Mouse (Mus musculus) neural tube, embryonic 11.5 days (tissue): Measurements from ENCODE around the gene Usp2. TPM values are rescaled to one million over a fixed set of nuclear protein-coding genes. Genes with fewer than 3 reads are reported as not detected.

ENCODE experiments used
- ATAC-seq: fragments of 200-750 bp; cut with Nextera tagmentation; 2 replicates; pipeline ENCODE4 v1.8.0; 2017; ENCODE audit warnings: moderate number of reproducible peaks, mild to moderate bottlenecking, moderate TSS enrichment, moderate library complexity; ENCODE audit not compliant: insufficient read depth, low FRiP score, low TSS enrichment
- DNase-seq: peaks from one replicate; pipeline ENCODE4 v3.0.0-alpha.2; 2015; ENCODE audit warnings: low spot score
- H3K27ac ChIP-seq: fragments of 300-500 bp; sonication (generic); 2 replicates; pipeline ENCODE4 v1.5.1; 2014; ENCODE audit warnings: low read depth, mild to moderate bottlenecking, low read length
- H3K27me3 ChIP-seq: fragments of 300-500 bp; sonication (generic); 2 replicates; pipeline ENCODE4 v1.6.1; 2014; ENCODE audit warnings: mild to moderate bottlenecking, low read length, mixed read lengths; ENCODE audit not compliant: control insufficient read depth, insufficient read depth
- H3K36me3 ChIP-seq: fragments of 300-500 bp; sonication (generic); 2 replicates; pipeline ENCODE4 v1.6.1; 2014; ENCODE audit warnings: mild to moderate bottlenecking, low read length, moderate library complexity, mixed read lengths; ENCODE audit not compliant: control insufficient read depth, insufficient read depth
- H3K4me1 ChIP-seq: fragments of 300-500 bp; sonication (generic); 2 replicates; pipeline ENCODE4 v1.6.1; 2014; ENCODE audit warnings: low read length, mixed read lengths; ENCODE audit not compliant: control insufficient read depth, insufficient read depth
- H3K4me2 ChIP-seq: fragments of 300-500 bp; sonication (generic); 2 replicates; pipeline ENCODE4 v1.6.1; 2014; ENCODE audit warnings: low read depth, mild to moderate bottlenecking, moderate library complexity
- H3K4me3 ChIP-seq: fragments of 300-500 bp; sonication (generic); 2 replicates; pipeline ENCODE4 v1.5.1; 2014; ENCODE audit warnings: low read depth, low read length
- H3K9ac ChIP-seq: fragments of 300-500 bp; sonication (generic); 2 replicates; pipeline ENCODE4 v1.6.1; 2014; ENCODE audit warnings: mild to moderate bottlenecking, low read length
- H3K9me3 ChIP-seq: fragments of 300-500 bp; sonication (generic); 2 replicates; pipeline ENCODE4 v1.6.1; 2016; ENCODE audit warnings: low read length; ENCODE audit not compliant: control insufficient read depth
- WGBS: fragments of 180-500 bp; shearing (Covaris S2); extraction: QIAGEN DNeasy Blood & Tissue Kit; methylation state at CpG from one replicate; pipeline ENCODE4 v1.1.7; 2014; 5-methylcytosine and 5-hydroxymethylcytosine counted together
- polyA plus RNA-seq: library from polyadenylated mRNA; unstranded; fragments of >200 nt; fragmentation: Nextera tagmentation; extraction: Ambion mirVana; gene quantifications from 2 replicates; pipeline ENCODE4 v1.2.1, GENCODE M21; 2014

Gene Usp2
- polyA plus RNA-seq, 1 experiment from 2014 or later, result 10.5 TPM

DNA sequence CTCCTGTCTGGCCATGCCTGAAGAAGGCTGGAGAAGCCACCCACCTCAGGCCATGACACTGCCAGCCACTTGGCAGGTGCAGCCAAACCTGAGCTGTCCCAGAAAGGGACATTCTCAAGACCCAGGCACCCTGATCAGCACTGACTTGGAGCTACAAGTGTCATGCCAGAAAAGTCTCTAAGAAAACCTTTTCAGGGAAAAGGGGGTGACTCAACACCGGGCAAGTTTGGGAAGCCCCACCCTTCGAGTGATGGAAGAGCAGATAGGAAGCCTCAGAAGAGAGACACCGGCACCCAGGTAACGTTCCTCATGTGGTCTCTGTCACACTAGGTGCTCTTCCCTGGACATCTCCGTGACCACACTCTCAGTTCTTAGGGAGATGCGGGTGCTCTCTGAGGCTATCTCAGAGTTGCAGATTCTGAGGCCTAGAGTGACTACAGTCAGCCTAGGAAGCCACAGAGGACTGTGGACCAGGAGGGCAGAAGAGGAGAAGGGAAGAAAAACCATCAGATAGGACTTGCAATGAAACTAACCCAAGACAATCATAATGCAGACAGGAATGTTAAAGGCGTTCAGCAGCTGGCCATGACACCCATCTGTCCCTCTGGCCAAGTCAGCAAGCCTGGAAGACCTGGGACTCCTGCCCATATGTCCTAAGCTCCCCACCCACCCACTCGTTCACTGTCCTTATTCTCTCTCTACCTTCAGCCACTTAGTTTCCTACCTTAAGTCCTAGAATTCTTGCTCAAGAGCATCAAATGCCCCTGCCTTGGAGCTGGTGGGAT is 17.2 kb upstream of the Usp2 start:
- no peak for ATAC-seq
- Histone ChIP-seq H3K27me3 (peaks cover 6% of the 10 kb centered on the region), H3K4me1 (no peaks in the 10 kb centered on the region), H3K36me3 (no peaks in the 10 kb centered on the region), H3K27ac (no peak overlapping the region), H3K4me2 (no peak overlapping the region), H3K9me3 (no peaks in the 10 kb centered on the region), H3K9ac (no peak overlapping the region), H3K4me3 (no peak overlapping the region)
- no peak for DNase-seq
- 88% methylated on average over 8 of the region's 8 CpGs for WGBS

DNA sequence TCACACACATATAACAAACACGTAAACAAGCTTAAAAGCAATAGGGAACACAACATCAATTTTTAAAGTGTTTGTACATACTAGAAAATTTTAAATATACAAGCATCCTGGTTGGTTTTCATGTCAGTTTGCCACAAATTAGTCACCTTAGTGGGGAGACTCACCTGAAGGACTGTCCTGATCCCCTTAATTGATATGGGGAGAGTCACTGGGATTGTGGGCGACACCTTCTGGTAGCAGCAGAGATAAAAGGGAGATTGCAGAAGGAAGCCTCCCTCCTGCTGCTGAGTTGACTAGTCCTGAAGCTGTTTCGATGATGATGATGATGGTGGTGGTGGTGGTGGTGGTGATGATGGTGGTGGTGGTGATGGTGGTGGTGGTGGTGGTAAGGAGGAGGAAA is 14.0 kb upstream of the Usp2 start:
- no peak for DNase-seq
- H3K4me1 ChIP-seq, result no peaks in the 10 kb centered on the region
- 68% methylated on average over 3 of the region's 3 CpGs for WGBS
- no peak for ATAC-seq
- no peak overlapping the region for H3K9ac ChIP-seq
- no peak overlapping the region for H3K27ac ChIP-seq
- no peaks in the 10 kb centered on the region for H3K9me3 ChIP-seq
- H3K4me3 ChIP-seq, result no peak overlapping the region
- H3K4me2 ChIP-seq, result no peak overlapping the region
- H3K36me3 ChIP-seq, result no peaks in the 10 kb centered on the region
- H3K27me3 ChIP-seq, result no peaks in the 10 kb centered on the region

DNA sequence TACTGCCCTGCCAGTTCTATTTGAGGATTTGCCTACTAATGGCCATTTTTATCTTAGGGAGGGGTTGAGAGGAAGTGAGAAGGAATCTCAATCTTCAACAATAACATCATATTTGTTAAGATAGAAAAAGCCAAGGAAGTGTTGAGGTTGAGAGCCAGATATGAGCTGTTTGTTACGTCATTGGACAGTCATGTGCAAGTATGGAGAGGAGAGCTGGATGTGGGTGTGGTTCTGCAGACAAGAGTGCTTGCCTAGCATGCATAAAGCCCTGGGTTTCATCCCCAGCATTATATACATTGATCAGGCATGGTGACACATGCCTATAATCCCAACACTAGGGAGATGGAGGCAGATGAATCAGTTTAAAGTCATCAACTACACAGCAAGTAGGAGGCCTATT is 12.9 kb upstream of the Usp2 start:
- WGBS, result 85% methylated on average over 1 of the region's 1 CpGs
- no peaks in the 10 kb centered on the region for H3K36me3 ChIP-seq
- no peaks in the 10 kb centered on the region for H3K27me3 ChIP-seq
- no peak overlapping the region for H3K9ac ChIP-seq
- H3K27ac ChIP-seq, result no peak overlapping the region
- ATAC-seq, result no peak
- H3K4me1 ChIP-seq, result no peaks in the 10 kb centered on the region
- no peak overlapping the region for H3K4me2 ChIP-seq
- no peak for DNase-seq
- no peaks in the 10 kb centered on the region for H3K9me3 ChIP-seq
- H3K4me3 ChIP-seq, result no peak overlapping the region

DNA sequence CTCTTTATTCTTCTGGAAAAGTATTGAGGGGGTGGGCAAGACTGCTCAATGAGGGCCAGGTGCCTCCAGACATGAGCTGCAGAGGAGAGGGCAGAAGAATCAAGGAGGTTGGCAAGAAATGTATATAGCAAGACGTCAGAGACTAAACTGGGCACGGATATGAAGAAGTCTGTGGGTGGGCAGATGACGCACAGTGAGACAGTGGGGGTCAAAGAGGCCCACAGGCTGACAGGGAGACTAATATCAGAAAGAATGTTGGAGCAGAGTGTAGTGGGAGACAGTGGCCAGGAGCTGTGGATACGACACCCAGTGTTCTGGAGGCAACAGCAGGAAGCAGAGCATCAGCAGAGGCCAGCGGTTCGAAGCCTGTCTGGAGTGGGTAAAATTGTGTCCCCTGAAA is 8.2 kb upstream of the Usp2 start:
- H3K9ac ChIP-seq, result no peak overlapping the region
- ATAC-seq (no peak), DNase-seq (no peak)
- no peak overlapping the region for H3K27ac ChIP-seq
- no peaks in the 10 kb centered on the region for H3K9me3 ChIP-seq
- H3K27me3 ChIP-seq, result no peaks in the 10 kb centered on the region
- 93% methylated on average over 6 of the region's 6 CpGs for WGBS
- H3K4me1 ChIP-seq, result no peaks in the 10 kb centered on the region
- H3K4me3 ChIP-seq, result no peak overlapping the region
- H3K36me3 ChIP-seq, result no peaks in the 10 kb centered on the region
- no peak overlapping the region for H3K4me2 ChIP-seq

DNA sequence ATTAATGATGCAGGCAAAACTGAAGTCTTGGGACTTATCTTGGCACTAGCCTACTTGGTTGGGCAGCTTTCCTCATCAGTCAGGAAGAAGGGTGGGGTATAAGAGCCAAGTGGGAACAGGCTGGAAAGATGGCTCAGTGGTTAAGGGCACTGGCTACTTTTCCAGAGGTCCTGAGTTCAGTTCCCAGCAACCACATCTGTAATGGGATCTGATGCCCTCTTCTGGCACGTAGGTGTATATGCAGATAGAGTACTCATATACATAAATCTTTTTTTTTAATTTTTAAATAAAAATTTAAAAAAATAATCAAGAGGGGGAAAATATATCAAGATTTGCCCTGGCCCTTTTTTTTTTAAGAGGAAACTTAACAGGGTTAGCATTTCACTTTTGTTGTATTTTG is 1.6 kb upstream of the Usp2 start:
- Histone ChIP-seq H3K27me3 (no peaks in the 10 kb centered on the region), H3K4me1 (peaks cover 5% of the 10 kb centered on the region; the same call in 1 of the 2 replicates), H3K4me3 (no peak overlapping the region), H3K27ac (no peak overlapping the region), H3K4me2 (no peak overlapping the region), H3K36me3 (no peaks in the 10 kb centered on the region), H3K9me3 (no peaks in the 10 kb centered on the region), H3K9ac (no peak overlapping the region)
- DNase-seq (no peak), ATAC-seq (no peak)
- WGBS, result 29% methylated on average over 1 of the region's 1 CpGs

DNA sequence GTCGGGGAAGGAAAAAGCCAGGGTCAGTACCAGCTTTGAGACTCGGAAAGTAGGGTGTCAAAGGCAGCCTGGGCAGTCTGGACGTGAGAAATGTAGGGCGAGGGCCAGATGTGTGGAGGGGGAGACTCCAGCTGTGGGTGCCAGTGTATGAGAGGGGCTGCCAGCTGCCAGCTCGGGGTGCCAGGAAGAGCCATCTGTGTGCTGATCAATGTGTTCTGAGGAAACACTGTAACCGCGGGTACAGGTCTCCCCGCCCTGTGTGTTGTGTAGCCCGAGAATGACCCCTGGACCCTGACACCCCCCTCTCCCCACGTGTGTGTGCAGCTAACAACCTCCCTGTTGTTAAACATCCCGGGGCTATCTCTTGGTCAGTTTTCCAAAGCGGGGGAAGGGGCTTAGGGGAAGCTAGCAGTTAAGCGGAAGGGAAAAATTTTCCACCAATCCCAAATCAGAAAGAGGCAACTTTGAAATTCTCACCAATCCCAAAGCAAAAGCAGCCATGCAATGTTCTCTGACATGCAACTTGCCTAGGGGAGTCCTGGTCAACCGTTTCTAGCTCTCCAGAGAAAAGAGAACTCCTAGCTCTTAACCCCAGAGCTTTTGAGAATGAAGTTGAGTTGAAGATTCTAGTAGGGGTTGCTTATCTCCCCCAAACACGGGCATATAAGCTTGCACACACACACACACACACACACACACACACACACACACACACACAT is 579 bp downstream of the Usp2 start:
- Histone ChIP-seq H3K9me3 (no peaks in the 10 kb centered on the region), H3K4me3 (peak overlapping the region; percentile 40), H3K4me1 (peaks cover 23% of the 10 kb centered on the region), H3K9ac (peak overlapping the region; percentile 44), H3K4me2 (peak overlapping the region; percentile 81), H3K27ac (no peak overlapping the region), H3K36me3 (no peaks in the 10 kb centered on the region), H3K27me3 (no peaks in the 10 kb centered on the region)
- WGBS, result 5% methylated on average over 15 of the region's 15 CpGs
- peak; percentile 43; the same call in 1 of the 2 replicates for ATAC-seq
- DNase-seq, result no peak

DNA sequence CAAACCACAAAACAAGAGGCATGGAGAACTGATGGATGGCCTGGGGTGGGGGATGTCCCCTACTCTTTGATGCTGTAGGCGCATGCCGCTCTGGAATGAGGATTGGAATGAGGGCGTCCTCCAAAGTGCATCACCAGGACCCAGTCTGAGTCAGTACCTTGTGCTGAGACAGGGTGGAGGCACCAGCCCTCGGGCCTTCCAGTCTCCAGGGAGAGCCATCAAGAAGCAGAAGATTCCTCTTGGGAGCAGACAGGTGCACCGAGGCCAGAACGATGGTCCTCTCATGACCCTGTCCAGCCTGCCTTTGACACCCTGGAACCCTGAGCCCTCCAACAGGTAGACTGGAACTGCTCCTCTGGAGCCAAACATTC is 1.1 kb downstream of the Usp2 start:
- DNase-seq (no peak), ATAC-seq (no peak)
- Histone ChIP-seq H3K9ac (no peak overlapping the region), H3K27ac (no peak overlapping the region), H3K4me2 (no peak overlapping the region), H3K27me3 (no peaks in the 10 kb centered on the region), H3K4me1 (peaks cover 26% of the 10 kb centered on the region), H3K4me3 (no peak overlapping the region), H3K36me3 (no peaks in the 10 kb centered on the region), H3K9me3 (no peaks in the 10 kb centered on the region)
- 82% methylated on average over 6 of the region's 6 CpGs for WGBS

DNA sequence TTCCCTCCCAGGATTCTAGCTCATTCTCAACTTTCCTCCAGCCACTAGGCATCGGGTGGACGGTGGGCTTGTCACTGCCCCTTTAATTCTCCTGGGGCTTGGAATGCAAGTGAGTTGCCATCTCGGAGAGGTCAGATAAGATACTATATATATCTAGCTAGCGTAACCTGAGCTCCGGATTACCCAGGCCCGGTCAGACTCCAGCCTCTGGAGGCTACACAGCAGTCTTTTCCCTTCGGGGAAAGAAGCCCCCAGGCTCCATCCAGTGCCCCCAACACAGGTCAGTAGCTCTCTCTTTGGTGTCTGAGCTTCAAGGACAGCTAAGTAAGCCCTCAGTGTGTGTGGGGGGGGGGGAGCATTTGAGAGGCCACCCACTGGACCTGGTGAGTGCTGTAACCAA is 2.4 kb downstream of the Usp2 start:
- WGBS, result 32% methylated on average over 7 of the region's 7 CpGs
- Histone ChIP-seq H3K9me3 (no peaks in the 10 kb centered on the region), H3K4me1 (peaks cover 30% of the 10 kb centered on the region), H3K9ac (no peak overlapping the region), H3K27ac (no peak overlapping the region), H3K4me3 (no peak overlapping the region), H3K36me3 (no peaks in the 10 kb centered on the region), H3K27me3 (no peaks in the 10 kb centered on the region), H3K4me2 (no peak overlapping the region)
- DNase-seq, result no peak
- ATAC-seq, result no peak
